Mouse (Mus musculus) intestine, postnatal 0 days (tissue): ENCODE measurements around the gene Prokr1. TPM values are rescaled to one million over a fixed set of nuclear protein-coding genes. Genes with fewer than 3 reads are reported as not detected.

ENCODE experiments used
- ATAC-seq: fragments of 200-750 bp; cut with Nextera tagmentation; 2 replicates; pipeline ENCODE4 v1.8.0; 2017; ENCODE audit warnings: mild to moderate bottlenecking, moderate TSS enrichment, moderate library complexity
- H3K27ac ChIP-seq: fragments of 300-500 bp; sonication (generic); 2 replicates; pipeline ENCODE4 v1.5.1; 2014; ENCODE audit warnings: mild to moderate bottlenecking, low read depth, low read length, moderate library complexity
- H3K27me3 ChIP-seq: fragments of 300-500 bp; sonication (generic); replicated peaks from 2 replicates; pipeline ENCODE4 v1.6.1; 2014; ENCODE audit warnings: low read length, mixed read lengths; ENCODE audit not compliant: control insufficient read depth, insufficient read depth
- H3K36me3 ChIP-seq: fragments of 300-500 bp; sonication (generic); 2 replicates; pipeline ENCODE4 v1.6.1; 2014; ENCODE audit warnings: mild to moderate bottlenecking, moderate library complexity; ENCODE audit not compliant: control insufficient read depth, insufficient read depth
- H3K4me1 ChIP-seq: fragments of 300-500 bp; sonication (generic); replicated peaks from 2 replicates; pipeline ENCODE4 v1.6.1; 2014; ENCODE audit warnings: antibody characterized with exemption, low read length, mixed read lengths; ENCODE audit not compliant: control insufficient read depth, insufficient read depth
- H3K4me2 ChIP-seq: fragments of 300-500 bp; sonication (generic); replicated peaks from 2 replicates; pipeline ENCODE4 v1.6.1; 2014; ENCODE audit warnings: low read depth, mild to moderate bottlenecking, moderate library complexity
- H3K4me3 ChIP-seq: fragments of 300-500 bp; sonication (generic); 2 replicates; pipeline ENCODE4 v1.5.1; 2014; ENCODE audit warnings: low read depth, low read length
- H3K9ac ChIP-seq: fragments of 300-500 bp; sonication (generic); 2 replicates; pipeline ENCODE4 v1.6.1; 2014; ENCODE audit warnings: mild to moderate bottlenecking, low read depth, low read length
- H3K9me3 ChIP-seq: fragments of 300-500 bp; sonication (generic); 2 replicates; pipeline ENCODE4 v1.6.1; 2016; ENCODE audit warnings: mixed run types; ENCODE audit not compliant: control insufficient read depth
- CTCF ChIP-seq: sonication (generic); IDR thresholded peaks from 2 replicates; pipeline ENCODE4 v1.5.1; 2016; ENCODE audit warnings: low read depth, mild to moderate bottlenecking, control low read depth, antibody characterized with exemption, moderate library complexity
- WGBS: fragments of 180-500 bp; shearing (Covaris S2); extraction: QIAGEN DNeasy Blood & Tissue Kit; methylation state at CpG from one replicate; pipeline ENCODE4 v1.1.7; 2014; 5-methylcytosine and 5-hydroxymethylcytosine counted together
- polyA plus RNA-seq: library from polyadenylated mRNA; unstranded; fragments of >200 nt; fragmentation: Nextera tagmentation; extraction: Ambion mirVana; gene quantifications from 2 replicates; pipeline ENCODE4 v1.2.1, GENCODE M21; 2015

Gene Prokr1
- polyA plus RNA-seq, 1 experiment from 2014 or later = 1.0 TPM

DNA sequence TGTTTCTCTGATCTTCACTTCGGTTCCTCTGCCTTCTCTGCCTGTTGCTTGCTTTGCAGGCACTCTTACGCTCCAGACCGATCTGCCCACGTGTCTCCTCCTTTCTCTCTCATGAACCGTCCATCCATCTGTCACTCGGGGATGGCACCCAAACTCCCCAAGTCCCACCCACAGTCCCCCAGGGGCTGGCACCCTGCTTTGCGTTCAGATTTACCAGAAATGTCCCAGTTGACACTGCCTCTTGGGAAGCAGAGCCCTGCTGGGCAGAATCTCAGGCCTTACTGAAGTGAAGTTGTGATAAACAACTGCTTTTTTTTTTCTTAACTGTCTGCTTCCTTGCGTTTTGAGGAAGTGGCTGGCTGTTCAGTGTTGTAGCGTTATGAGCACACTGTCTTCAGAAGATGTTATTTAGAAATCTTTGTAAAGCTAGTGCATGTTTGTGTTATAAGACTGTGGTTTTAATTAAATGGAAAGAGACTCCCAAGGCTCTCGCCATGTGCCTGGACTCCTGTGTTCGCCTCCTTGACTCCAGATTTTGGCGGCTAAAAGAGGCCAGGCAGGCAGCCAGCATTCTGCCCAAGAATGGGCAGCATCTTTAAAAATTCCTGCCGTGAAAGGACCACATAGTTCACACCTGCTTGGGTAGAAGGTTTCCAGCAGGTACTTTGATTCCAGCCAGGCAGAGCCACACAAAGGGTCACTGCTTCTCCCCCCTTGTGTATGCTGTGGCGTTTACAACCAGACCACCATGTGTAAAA, 57.4 kb downstream of the Prokr1 start, which contains the start of gene Arhgap25:
Gene Arhgap25, minus strand, starts transcription at position 307 of the 758 bp plus-strand sequence.
- no peaks in the 10 kb centered on the region for H3K27me3 ChIP-seq
- TF ChIP-seq CTCF = no peak
- H3K36me3 ChIP-seq = no peaks in the 10 kb centered on the region
- H3K4me1 ChIP-seq = no peaks in the 10 kb centered on the region
- no peak within 1 kb of the TSS for H3K9ac ChIP-seq
- 63% methylated on average over 14 of the region's 14 CpGs for WGBS
- H3K27ac ChIP-seq = no peak within 1 kb of the TSS; the same call in 1 of the 2 replicates
- H3K4me3 ChIP-seq = no peak within 1 kb of the TSS
- H3K4me2 ChIP-seq = no peak within 1 kb of the TSS
- H3K9me3 ChIP-seq = no peaks in the 10 kb centered on the region
- no peak; the same call in 1 of the 2 replicates for ATAC-seq

GRCm38 (mm10) chr6:87531456-87532015, 59.0 kb downstream of the Prokr1 start:
- no peak for TF ChIP-seq CTCF
- Histone ChIP-seq H3K4me3 (no peak overlapping the region), H3K4me2 (no peak overlapping the region), H3K9me3 (no peaks in the 10 kb centered on the region), H3K36me3 (no peaks in the 10 kb centered on the region), H3K27me3 (no peaks in the 10 kb centered on the region), H3K27ac (no peak overlapping the region), H3K9ac (no peak overlapping the region), H3K4me1 (no peaks in the 10 kb centered on the region)
- 63% methylated on average over 2 of the region's 2 CpGs for WGBS
- no peak for ATAC-seq

- no peak overlapping the region for H3K27ac ChIP-seq
- H3K4me3 ChIP-seq = no peak overlapping the region
- no peak for ATAC-seq
- H3K36me3 ChIP-seq = no peaks in the 10 kb centered on the region
- no peak overlapping the region for H3K9ac ChIP-seq
- H3K4me2 ChIP-seq = no peak overlapping the region
- WGBS = 73% methylated on average over 2 of the region's 2 CpGs
- H3K9me3 ChIP-seq = no peaks in the 10 kb centered on the region
- TF ChIP-seq CTCF = no peak
- no peaks in the 10 kb centered on the region for H3K4me1 ChIP-seq
- H3K27me3 ChIP-seq = no peaks in the 10 kb centered on the region
Observed at GRCm38 (mm10) chr6:87530386-87530785, 60.2 kb downstream of the Prokr1 start.

Other genes with a start within 250 kb of the Prokr1 start
- 4.7 and 30.0 TPM in 2 replicates for gene Gkn1, start 239.8 kb downstream of the Prokr1 start, polyA plus RNA-seq
- 7.5 and 59.7 TPM in 2 replicates for gene Gkn2, start 217.4 kb downstream of the Prokr1 start, polyA plus RNA-seq
- gene Gkn3, start 201.8 kb downstream of the Prokr1 start, polyA plus RNA-seq = 36.9 and 64.4 TPM in 2 replicates
- not detected in 2 replicates for gene Bmp10, start 161.7 kb downstream of the Prokr1 start, polyA plus RNA-seq
- gene Arhgap25, start 57.5 kb downstream of the Prokr1 start, polyA plus RNA-seq = 1.5 and 2.1 TPM in 2 replicates
- gene Aplf, start 81.5 kb upstream of the Prokr1 start, polyA plus RNA-seq = 7.4 and 7.9 TPM in 2 replicates
- gene Efcc1, start 140.1 kb upstream of the Prokr1 start, polyA plus RNA-seq = 0.86 and 0.98 TPM in 2 replicates
- 2.1 and 2.3 TPM in 2 replicates for gene Gp9, start 187.3 kb upstream of the Prokr1 start, polyA plus RNA-seq
- 25.5 and 25.9 TPM in 2 replicates for gene Rab43, start 221.4 kb upstream of the Prokr1 start, polyA plus RNA-seq
- gene Gm45140, start 245.1 kb upstream of the Prokr1 start, polyA plus RNA-seq = 1.3 and 2.0 TPM in 2 replicates
- 24.5 and 26.4 TPM in 2 replicates for gene Isy1, start 248.1 kb upstream of the Prokr1 start, polyA plus RNA-seq